Mouse (Mus musculus) spleen, adult 2 months (tissue): ENCODE results near the gene Ireb2.

ENCODE experiments used
- CTCF ChIP-seq: fragments of 200-500 bp; IDR thresholded peaks from 2 replicates; pipeline ENCODE4 v1.5.1; 2011; ENCODE audit warnings: mild to moderate bottlenecking, inconsistent platforms; ENCODE audit not compliant: insufficient read depth, insufficient read length, insufficient replicate concordance; ENCODE audit errors: extremely low read depth
- POLR2A ChIP-seq: fragments of 200-500 bp; IDR thresholded peaks from 2 replicates; pipeline ENCODE4 v1.6.1; 2011; ENCODE audit warnings: low read depth, low read length, inconsistent platforms

DNA sequence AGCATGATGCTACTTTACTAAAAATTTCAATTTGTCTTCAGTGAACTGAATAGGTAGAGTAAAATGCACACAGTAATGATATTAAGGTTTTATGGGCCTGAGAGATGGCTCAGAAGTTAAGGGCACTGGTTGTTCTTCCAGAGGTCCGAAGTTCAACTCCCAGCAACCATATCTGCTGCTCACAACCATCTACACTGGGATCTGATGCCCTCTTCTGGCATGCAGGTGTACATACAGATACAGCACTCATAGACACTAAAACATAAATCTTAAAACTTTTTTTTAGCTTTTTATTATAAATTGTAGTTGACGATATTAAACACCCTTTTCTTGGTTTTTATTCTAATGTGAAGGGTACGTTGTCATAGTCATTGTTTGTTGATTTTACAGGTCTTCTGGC, 33.5 kb downstream of the Ireb2 start:
- TF ChIP-seq CTCF (no peak), POLR2A (no peak)
